In the genomic region with DNA sequence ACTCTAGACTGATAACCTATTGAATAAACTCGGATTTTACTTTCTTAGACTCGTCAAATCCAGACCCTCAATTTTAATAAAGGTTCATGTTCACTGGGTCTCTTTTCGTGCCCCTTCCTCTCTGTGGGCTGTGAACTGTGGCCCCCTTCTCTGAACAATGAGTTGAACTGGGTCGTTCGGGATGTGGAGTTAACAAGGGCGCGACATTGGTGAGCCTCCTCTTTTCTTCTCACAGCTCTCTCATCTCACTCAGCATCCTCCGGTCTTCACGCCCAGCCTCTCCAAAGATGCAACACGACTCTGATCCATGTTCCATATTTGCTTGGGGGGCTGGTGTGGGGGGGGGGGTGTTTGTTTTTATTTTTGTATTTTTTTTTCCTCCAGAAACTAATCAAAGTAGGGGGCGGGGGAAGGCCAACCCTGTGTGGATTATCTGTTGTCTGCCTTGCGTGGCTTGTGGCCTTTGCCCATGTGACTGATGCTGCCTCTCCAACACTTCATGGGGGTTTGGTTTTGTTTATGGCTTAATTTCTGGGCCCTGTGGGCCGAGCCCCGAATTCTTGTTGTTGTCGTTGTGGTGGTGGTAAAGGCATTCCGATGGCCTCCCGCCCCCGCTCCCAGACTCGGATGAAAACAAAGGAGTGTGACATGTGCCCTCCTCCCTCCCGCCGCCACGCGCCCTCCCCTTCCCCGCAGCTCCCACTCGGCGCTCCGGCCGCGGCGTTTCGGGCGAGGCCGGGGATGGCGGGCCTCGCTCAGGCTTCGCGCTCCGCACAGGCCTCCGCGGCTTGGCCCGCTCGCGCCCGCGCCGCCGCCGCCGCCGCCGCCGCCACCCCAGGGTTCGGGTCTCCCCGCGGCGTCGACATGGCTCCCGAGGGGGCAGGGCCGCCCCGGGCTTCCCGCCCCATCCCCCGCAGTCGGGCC, we compare ENCODE assay signal across 8 mouse cellular contexts. TPM values are rescaled to one million over a fixed set of nuclear protein-coding genes. Genes with fewer than 3 reads are reported as not detected.
DNase-seq lines count a peak whose midpoint lies in the region; ATAC-seq and TF ChIP-seq lines count a peak whose summit lies in the region.

No protein-coding gene starts in this region.

- peak; percentile 82 for DNase-seq in adrenal gland, adult 2 months
- DNase-seq in gastrocnemius, adult 2 months = peak; percentile 66
- peak; percentile 76 for DNase-seq in hindbrain, postnatal 0 days (ENCODE audit: low spot score)
- DNase-seq in left cerebral cortex, adult 2 months (ENCODE audit: extremely low spot score in 1 of 2, low spot score in 2 of 2) = peak; percentile 59 to 62
- peak; percentile 58 to 64 for DNase-seq in right cerebral cortex, adult 2 months (ENCODE audit: low spot score in 2 of 2)
- peak; percentile 62 for DNase-seq in yolk sac, embryonic 10.5 days (ENCODE audit: low spot score)

- peak overlapping the region; percentile 99 for H3K9ac ChIP-seq in hindbrain, postnatal 0 days (replicated peaks; ENCODE audit: low read length)

- no peak for TF ChIP-seq POLR2A in cortical plate, adult 2 months (IDR thresholded peaks at IDR 0.05; ENCODE audit: extremely low read depth, insufficient read depth, low read length)

- intact Hi-C loops in gastrocnemius, adult 2 months (cut with DNase I) = no loop called here
- intact Hi-C loops in left cerebral cortex, adult 2 months (cut with DNase I) = loop anchor here (2.0 kb wide), 1 partner anchor 1353 kb away; no protein-coding TSS in a partner anchor

- peaks cover 48% of the 10 kb centered on the region for H3K79me2 ChIP-seq in macrophage (ENCODE audit: inconsistent target)

- WGBS in hindbrain, postnatal 0 days = 0% methylated on average over 56 of the region's 63 CpGs
- under 1% methylated on average over 20 of the region's 63 CpGs for WGBS in macrophage (ENCODE audit: missing documents)

- H3K36me3 ChIP-seq in hindbrain, postnatal 0 days (ENCODE audit: insufficient read depth, low read length) = no peaks in the 10 kb centered on the region
- H3K36me3 ChIP-seq in macrophage (ENCODE audit: inconsistent target) = no peaks in the 10 kb centered on the region

- peaks cover 5% of the 10 kb centered on the region; the same call in 1 of the 2 replicates for H3K4me1 ChIP-seq in cortical plate, adult 2 months (ENCODE audit: control insufficient read depth, insufficient read depth, low read length)
- no peaks in the 10 kb centered on the region for H3K4me1 ChIP-seq in hindbrain, postnatal 0 days (ENCODE audit: insufficient read depth, low read length)

- H3K4me2 ChIP-seq in hindbrain, postnatal 0 days (ENCODE audit: low read depth, low read length) = peak overlapping the region; percentile 59

- H3K27me3 ChIP-seq in hindbrain, postnatal 0 days (ENCODE audit: insufficient read depth, low read length) = no peaks in the 10 kb centered on the region

- H3K27ac ChIP-seq in cortical plate, adult 2 months (ENCODE audit: insufficient read depth, low read length) = 0 out of 2 replicates have a peak overlapping the region, but pooled peaks have one; percentile 99
- H3K27ac ChIP-seq in gastrocnemius, adult 2 months = peak overlapping the region; percentile 98
- H3K27ac ChIP-seq in hindbrain, postnatal 0 days = peak overlapping the region; percentile 99
- peak overlapping the region; percentile 98 for H3K27ac ChIP-seq in left cerebral cortex, adult 2 months
- peak overlapping the region; percentile 40 for H3K27ac ChIP-seq in macrophage

- peak overlapping the region; percentile 82 for H3K4me3 ChIP-seq in cortical plate, adult 2 months (ENCODE audit: insufficient read depth, low read length)
- peak overlapping the region; percentile 90 for H3K4me3 ChIP-seq in gastrocnemius, adult 2 months
- peak overlapping the region; percentile 98 for H3K4me3 ChIP-seq in hindbrain, postnatal 0 days (ENCODE audit: low read length)
- peak overlapping the region; percentile 96 for H3K4me3 ChIP-seq in left cerebral cortex, adult 2 months
- peak overlapping the region; percentile 57 for H3K4me3 ChIP-seq in macrophage (ENCODE audit: inconsistent target)

- peak; percentile 74 for ATAC-seq in hindbrain, postnatal 0 days

- no peaks in the 10 kb centered on the region for H3K9me3 ChIP-seq in hindbrain, postnatal 0 days (ENCODE audit: low read length)

- no peak for TF ChIP-seq CTCF in cortical plate, adult 2 months (IDR thresholded peaks at IDR 0.05; ENCODE audit: extremely low read depth, insufficient read depth, low read length)
- no peak for TF ChIP-seq CTCF in gastrocnemius, adult 2 months (IDR thresholded peaks at IDR 0.05)
- TF ChIP-seq CTCF in hindbrain, postnatal 0 days (IDR thresholded peaks at IDR 0.05; ENCODE audit: low read depth) = no peak
- no peak for TF ChIP-seq CTCF in left cerebral cortex, adult 2 months (IDR thresholded peaks at IDR 0.05)

RNA-seq across cellular contexts. Expression of a gene that starts 2.0 kb away (rescaled TPM):
- 10 to 100 TPM; 24.3 to 33.4 TPM for total RNA-seq in adrenal gland, adult 2 months (2021)
- polyA plus RNA-seq in adrenal gland, adult 2 months (2012; rRNA removed) = 4.6 and 6.3 TPM in 2 replicates
- polyA plus RNA-seq in cortical plate, adult 2 months (2012; rRNA removed) = 75.6 and 78.8 TPM in 2 replicates
- 10 to 100 TPM; 15.9 to 23.8 TPM for total RNA-seq in gastrocnemius, adult 2 months (2021)
- total RNA-seq in hindbrain, postnatal 0 days (2014; rRNA removed) = 179 and 211 TPM in 2 replicates
- polyA plus RNA-seq in hindbrain, postnatal 0 days (2015; fragmentation: Nextera tagmentation; extraction: Ambion mirVana) = 154 TPM in 2 replicates
- 100 to 1,000 TPM; 104 to 116 TPM for total RNA-seq in left cerebral cortex, adult 2 months (2021)
- total RNA-seq in macrophage (2018; cell fraction: chromatin; rRNA removed) = 100 to 1,000 TPM; 100 to 230 (median 178) TPM
- total RNA-seq in macrophage (2018; cell fraction: cytosol; rRNA removed) = 10 to 100 TPM in 7 of 26 experiments, 1 to 10 TPM in 19; 4.1 to 19.5 (median 6.9) TPM
- 100 to 1,000 TPM in 17 of 26 experiments, 10 to 100 TPM in 9; 58.9 to 219 (median 121) TPM for total RNA-seq in macrophage (2018; cell fraction: nucleus; rRNA removed)
- polyA plus RNA-seq in macrophage (2018) = 9.5 to 10.7 TPM (median 9.6 TPM) in 3 replicates

Comparison
In these comparisons a context has a peak if more than half of its experiments do, and no peak if none do; other contexts are left out.
1. Peak in every context shown above with its lines: DNase-seq, ATAC-seq, H3K4me3 ChIP-seq and H3K27ac ChIP-seq.
2. H3K27ac ChIP-seq: peak in every context shown above with its lines; median percentile 99 in cortical plate, adult 2 months; 99 in hindbrain, postnatal 0 days; 98 in gastrocnemius, adult 2 months; 98 in left cerebral cortex, adult 2 months; 40 in macrophage.